Mouse (Mus musculus): ENCODE measurements around the gene Ltbp4.

- TF ChIP-seq POLR2A (IDR thresholded peaks at IDR 0.05; ENCODE audit: control insufficient read depth, extremely low read depth, insufficient read depth, low read length, poor library complexity) (no peak), CTCF (IDR thresholded peaks at IDR 0.05; ENCODE audit: borderline replicate concordance, control insufficient read depth, extremely low read depth, insufficient read depth, low read length, poor library complexity) (no peak)
These were observed 81.8 kb downstream of the Ltbp4 start for GRCm38 (mm10) chr7:27255721-27256120.

Data from thymus, adult 2 months (tissue).